Comparison of ENCODE assay signal across 12 mouse cellular contexts in the genomic region with DNA sequence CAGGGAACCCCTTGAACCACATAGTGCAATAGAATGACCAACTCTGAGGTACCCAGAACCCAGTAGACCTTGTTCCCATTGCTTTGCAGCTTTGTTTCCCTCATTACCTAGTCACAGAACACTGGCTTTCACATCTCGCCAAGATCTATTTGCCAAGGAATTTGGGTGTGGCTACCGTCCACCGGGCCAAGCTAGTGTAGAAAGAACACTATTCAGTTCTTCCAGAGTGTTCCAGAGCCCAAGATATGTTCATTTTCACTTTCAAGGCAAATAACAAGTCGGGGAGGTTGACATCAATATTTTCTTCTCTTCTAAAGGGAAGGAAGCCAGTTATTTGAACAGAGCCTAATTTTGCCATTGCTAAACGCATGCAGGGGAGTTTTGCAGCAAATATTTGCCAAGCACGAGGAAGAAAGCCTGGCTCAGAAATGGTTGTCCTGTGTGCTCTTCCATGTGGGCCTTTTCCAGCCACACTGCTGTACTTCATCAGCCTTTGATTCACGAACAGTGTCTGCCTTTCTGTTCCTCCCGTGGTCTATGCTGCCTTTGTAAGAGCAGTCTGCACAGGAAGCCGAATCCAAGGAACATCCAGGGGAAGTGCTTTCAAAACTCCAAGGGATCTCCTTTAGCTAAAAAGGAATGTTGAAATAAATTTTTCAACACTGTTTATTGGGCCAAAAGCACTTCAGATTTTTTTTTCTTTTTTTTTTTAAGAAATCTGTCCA. TPM values are rescaled to one million over a fixed set of nuclear protein-coding genes. Genes with fewer than 3 reads are reported as not detected.
A peak's percentile ranks its signal among the peaks of the same experiment; 100 is the strongest.
DNase-seq lines count a peak whose midpoint lies in the region; ATAC-seq and TF ChIP-seq lines count a peak whose summit lies in the region.
"Had no signal": no experiment of that assay in that cellular context is flagged by ENCODE, and none has a peak within 500 bp of the region (broad histone marks: within the 10 kb centered on the region; RNA-seq: fewer than 3 reads in every experiment).

No protein-coding gene starts in this region.

- H3K27ac ChIP-seq in hindbrain, postnatal 0 days = peak overlapping the region; percentile 49
- H3K27ac ChIP-seq in hindbrain, embryonic 12.5 days = no peak overlapping the region
- H3K27ac ChIP-seq in heart, embryonic 15.5 days = peak overlapping the region; percentile 8; the same call in 1 of the 2 replicates
- H3K27ac ChIP-seq: limb, embryonic 13.5 days had no signal

- no peak overlapping the region for H3K4me2 ChIP-seq in hindbrain, postnatal 0 days (ENCODE audit: low read depth, low read length)
- no peak overlapping the region for H3K4me2 ChIP-seq in hindbrain, embryonic 12.5 days (replicated peaks)
- no peak overlapping the region for H3K4me2 ChIP-seq in heart, embryonic 15.5 days
- H3K4me2 ChIP-seq: limb, embryonic 13.5 days had no signal

- WGBS in hindbrain, postnatal 0 days = 58% methylated on average over 9 of the region's 9 CpGs
- 77% methylated on average over 9 of the region's 9 CpGs for WGBS in hindbrain, embryonic 12.5 days
- WGBS in heart, embryonic 15.5 days = 52% methylated on average over 9 of the region's 9 CpGs

- no peaks in the 10 kb centered on the region for H3K27me3 ChIP-seq in hindbrain, postnatal 0 days (ENCODE audit: insufficient read depth, low read length)
- no peaks in the 10 kb centered on the region; the same call in 1 of the 2 replicates for H3K27me3 ChIP-seq in hindbrain, embryonic 12.5 days
- no peaks in the 10 kb centered on the region for H3K27me3 ChIP-seq in heart, embryonic 15.5 days
- H3K27me3 ChIP-seq: limb, embryonic 13.5 days had no signal

- no peaks in the 10 kb centered on the region for H3K36me3 ChIP-seq in hindbrain, postnatal 0 days (ENCODE audit: insufficient read depth, low read length)
- H3K36me3 ChIP-seq in hindbrain, embryonic 12.5 days = no peaks in the 10 kb centered on the region
- H3K36me3 ChIP-seq in heart, embryonic 15.5 days = no peaks in the 10 kb centered on the region
- H3K36me3 ChIP-seq: limb, embryonic 13.5 days had no signal

- TF ChIP-seq CTCF in hindbrain, postnatal 0 days (IDR thresholded peaks at IDR 0.05; ENCODE audit: low read depth) = no peak

- H3K9me3 ChIP-seq in hindbrain, postnatal 0 days (ENCODE audit: low read length) = no peaks in the 10 kb centered on the region
- H3K9me3 ChIP-seq in hindbrain, embryonic 12.5 days (replicated peaks) = no peaks in the 10 kb centered on the region
- no peaks in the 10 kb centered on the region for H3K9me3 ChIP-seq in heart, embryonic 15.5 days (replicated peaks)
- H3K9me3 ChIP-seq: limb, embryonic 13.5 days had no signal

- ATAC-seq in hindbrain, postnatal 0 days = no peak
- ATAC-seq in hindbrain, embryonic 12.5 days (ENCODE audit: low FRiP score) = no peak
- no peak for ATAC-seq in heart, embryonic 15.5 days (replicated peaks; ENCODE audit: insufficient number of reproducible peaks, insufficient read depth, low FRiP score, low read depth)

- no peak overlapping the region for H3K4me3 ChIP-seq in hindbrain, postnatal 0 days (ENCODE audit: low read length)
- no peak overlapping the region for H3K4me3 ChIP-seq in hindbrain, embryonic 12.5 days
- H3K4me3 ChIP-seq in heart, embryonic 15.5 days = no peak overlapping the region
- H3K4me3 ChIP-seq: limb, embryonic 13.5 days had no signal

- H3K4me1 ChIP-seq in hindbrain, postnatal 0 days (ENCODE audit: insufficient read depth, low read length) = peaks cover 21% of the 10 kb centered on the region
- peaks cover 26% of the 10 kb centered on the region for H3K4me1 ChIP-seq in hindbrain, embryonic 12.5 days
- H3K4me1 ChIP-seq in heart, embryonic 15.5 days (replicated peaks) = peaks cover 15% of the 10 kb centered on the region
- H3K4me1 ChIP-seq: limb, embryonic 13.5 days had no signal

- no peak overlapping the region for H3K9ac ChIP-seq in hindbrain, postnatal 0 days (replicated peaks; ENCODE audit: low read length)
- H3K9ac ChIP-seq in hindbrain, embryonic 12.5 days = no peak overlapping the region
- no peak overlapping the region for H3K9ac ChIP-seq in heart, embryonic 15.5 days
- H3K9ac ChIP-seq: limb, embryonic 13.5 days had no signal

- peak; percentile 34 for DNase-seq in hindbrain, postnatal 0 days (ENCODE audit: low spot score)
- DNase-seq in right cerebral cortex, postnatal 10 days (ENCODE audit: low spot score in 2 of 2) = peak; percentile 43 to 55
- DNase-seq in right cerebral cortex, adult 18-20 months = no peak
- peak; percentile 76 for DNase-seq in skeletal muscle tissue, adult 2 months (ENCODE audit: low read depth, low spot score)
- no peak for DNase-seq in thymus, postnatal 0 days (ENCODE audit: low spot score)
- DNase-seq in c-Kit-positive CD71-positive TER-119-positive erythroid progenitor cells, embryonic 14.5 days (ENCODE audit: low spot score) = no peak
- DNase-seq: adrenal gland, postnatal 25 days; right cerebral cortex, postnatal 25 days; thymus, postnatal 36 days had no signal

RNA-seq across cellular contexts. Expression of gene Tubb2a, which starts 6.4 kb away (rescaled TPM):
- 6,578 and 6,630 TPM in 2 replicates for total RNA-seq in hindbrain, postnatal 0 days (2014; rRNA removed)
- polyA plus RNA-seq in hindbrain, postnatal 0 days (2015; fragmentation: Nextera tagmentation; extraction: Ambion mirVana) = 3,263 and 3,562 TPM in 2 replicates
- polyA plus RNA-seq in hindbrain, embryonic 12.5 days (2016; fragmentation: Nextera tagmentation; extraction: Ambion mirVana) = 785 and 845 TPM in 2 replicates
- 136 and 170 TPM in 2 replicates for polyA plus RNA-seq in heart, embryonic 15.5 days (2015; fragmentation: Nextera tagmentation; extraction: Ambion mirVana)
- polyA plus RNA-seq in thymus, postnatal 0 days (2015; fragmentation: Nextera tagmentation; extraction: Ambion mirVana) = 204 and 248 TPM in 2 replicates

RNA-seq across cellular contexts. Expression of gene Tubb2b, which starts 46.1 kb away (rescaled TPM):
- total RNA-seq in hindbrain, postnatal 0 days (2014; rRNA removed) = 4,422 and 4,857 TPM in 2 replicates
- 709 and 787 TPM in 2 replicates for polyA plus RNA-seq in hindbrain, postnatal 0 days (2015; fragmentation: Nextera tagmentation; extraction: Ambion mirVana)
- 363 and 373 TPM in 2 replicates for polyA plus RNA-seq in hindbrain, embryonic 12.5 days (2016; fragmentation: Nextera tagmentation; extraction: Ambion mirVana)
- polyA plus RNA-seq in heart, embryonic 15.5 days (2015; fragmentation: Nextera tagmentation; extraction: Ambion mirVana) = 36.0 and 42.3 TPM in 2 replicates
- polyA plus RNA-seq in thymus, postnatal 0 days (2015; fragmentation: Nextera tagmentation; extraction: Ambion mirVana) = 34.5 and 37.3 TPM in 2 replicates

RNA-seq across cellular contexts. Expression of gene Bphl, which starts 46.8 kb away (rescaled TPM):
- total RNA-seq in hindbrain, postnatal 0 days (2014; rRNA removed) = 42.0 and 60.7 TPM in 2 replicates
- 50.4 and 57.3 TPM in 2 replicates for polyA plus RNA-seq in hindbrain, postnatal 0 days (2015; fragmentation: Nextera tagmentation; extraction: Ambion mirVana)
- 34.4 and 44.0 TPM in 2 replicates for polyA plus RNA-seq in hindbrain, embryonic 12.5 days (2016; fragmentation: Nextera tagmentation; extraction: Ambion mirVana)
- polyA plus RNA-seq in heart, embryonic 15.5 days (2015; fragmentation: Nextera tagmentation; extraction: Ambion mirVana) = 46.4 and 51.8 TPM in 2 replicates
- 64.5 and 68.7 TPM in 2 replicates for polyA plus RNA-seq in thymus, postnatal 0 days (2015; fragmentation: Nextera tagmentation; extraction: Ambion mirVana)

Comparison
In these comparisons a context has a peak if more than half of its experiments do, and no peak if none do; other contexts are left out.
1. DNase-seq: peak in hindbrain, postnatal 0 days (single experiment), right cerebral cortex, postnatal 10 days (2 of 2) and skeletal muscle tissue, adult 2 months (single experiment); none in right cerebral cortex, adult 18-20 months (single experiment), thymus, postnatal 0 days (single experiment) and c-Kit-positive CD71-positive TER-119-positive erythroid progenitor cells, embryonic 14.5 days (single experiment).